Mouse (Mus musculus) G1E (cell line): Measurements from ENCODE around the gene Cdh12. TPM values are rescaled to one million over a fixed set of nuclear protein-coding genes. Genes with fewer than 3 reads are reported as not detected.

Source experiments
- ATAC-seq: 2 replicates; pipeline ENCODE4 v1.8.0; 2016; ENCODE audit warnings: mild to moderate bottlenecking; ENCODE audit not compliant: insufficient number of reproducible peaks, poor library complexity, low FRiP score, severe bottlenecking; ENCODE audit errors: extremely low read depth
- DNase-seq: peaks from one replicate; pipeline ENCODE4 v3.0.0; 2012; ENCODE audit warnings: low spot score
- H3K27me3 ChIP-seq: 2 replicates; pipeline ENCODE4 v1.6.1; 2012; ENCODE audit warnings: mild to moderate bottlenecking, low read length, inconsistent platforms; ENCODE audit not compliant: insufficient read depth
- H3K36me3 ChIP-seq: replicated peaks from 2 replicates; pipeline ENCODE3; 2012; ENCODE audit warnings: mild to moderate bottlenecking, inconsistent platforms
- H3K4me1 ChIP-seq: 2 replicates; pipeline ENCODE4 v1.6.1; 2012; ENCODE audit warnings: low read depth, low read length, inconsistent platforms, mixed read lengths; ENCODE audit not compliant: insufficient read depth
- H3K4me3 ChIP-seq: 2 replicates; pipeline ENCODE4 v1.5.1; 2012; ENCODE audit warnings: low read depth, mild to moderate bottlenecking, inconsistent platforms, low read length, moderate library complexity, mixed read lengths
- H3K9me3 ChIP-seq: replicated peaks from 2 replicates; pipeline ENCODE4 v1.6.1; 2012; ENCODE audit warnings: inconsistent platforms
- CTCF ChIP-seq: IDR thresholded peaks from 2 replicates; pipeline ENCODE4 v1.5.1; 2012; ENCODE audit warnings: low read depth, low read length, inconsistent platforms, mixed read lengths
- GATA1 ChIP-seq: IDR thresholded peaks from 2 replicates; pipeline ENCODE4 v1.6.1; 2012; ENCODE audit warnings: borderline replicate concordance, low read length, inconsistent platforms, mixed read lengths
- GATA2 ChIP-seq: IDR thresholded peaks from 2 replicates; pipeline ENCODE4 v1.6.1; 2012; ENCODE audit warnings: low read depth, low read length, inconsistent platforms, borderline replicate concordance
- POLR2AphosphoS5 ChIP-seq: IDR thresholded peaks from 2 replicates; pipeline ENCODE4 v1.6.1; 2012; ENCODE audit warnings: low read depth, low read length, inconsistent platforms; ENCODE audit not compliant: insufficient replicate concordance
- TAL1 ChIP-seq: conservative IDR thresholded peaks from 2 replicates; pipeline ENCODE4 v1.6.1; 2012; ENCODE audit warnings: low read depth, low read length, inconsistent platforms, mixed read lengths
- polyA plus RNA-seq: library from polyadenylated mRNA; stranded (reverse); fragments of >175 nt; gene quantifications from 2 replicates; pipeline ENCODE4 v1.2.3, GENCODE M21; 2012
- total RNA-seq, 2 experiments: library from RNA; stranded (forward) in 1 of 2; stranded (reverse) in 1 of 2; fragments of 200-1000 nt in 1 of 2; fragments of >200 nt in 1 of 2; fragmentation: Nextera tagmentation in 1 of 2; gene quantifications; 2 replicates each; pipeline ENCODE4 v1.2.3; 2014 to 2017

Gene Cdh12
- total and polyA plus RNA-seq, 3 experiments = 0.11 TPM; not detected in 2

GRCm38 (mm10) chr15:21008487-21008886 lies 559.4 kb downstream of the Cdh12 start:
- DNase-seq (no peak), ATAC-seq (no peak)
- Histone ChIP-seq H3K27me3 (no peaks in the 10 kb centered on the region), H3K4me3 (no peak overlapping the region), H3K9me3 (no peaks in the 10 kb centered on the region), H3K4me1 (no peaks in the 10 kb centered on the region), H3K36me3 (no peaks in the 10 kb centered on the region)
- TF ChIP-seq TAL1 (no peak), GATA1 (no peak), CTCF (no peak), POLR2AphosphoS5 (no peak), GATA2 (no peak)

DNA sequence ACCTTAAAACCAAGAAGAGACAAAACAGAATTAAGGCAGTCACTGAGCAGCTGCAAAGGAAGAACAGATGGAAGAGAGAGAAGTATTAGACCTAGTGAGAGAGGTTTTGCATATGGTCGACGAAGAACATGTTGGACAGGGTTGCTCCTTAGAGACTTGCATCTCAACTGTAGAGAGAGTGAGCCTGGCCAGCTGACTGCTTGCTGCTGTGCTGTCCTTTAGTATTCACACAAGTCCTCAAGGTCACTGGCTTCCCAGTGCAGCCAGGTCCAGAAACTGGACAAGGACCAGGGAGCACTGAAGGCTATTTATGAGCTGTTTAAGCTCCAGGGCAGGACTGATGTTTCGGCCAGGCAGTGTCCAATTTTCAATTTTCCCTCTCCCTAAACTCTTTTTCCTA lies 559.9 kb downstream of the Cdh12 start:
- ATAC-seq (no peak), DNase-seq (no peak)
- TF ChIP-seq CTCF (no peak), TAL1 (no peak), GATA2 (no peak), POLR2AphosphoS5 (no peak), GATA1 (no peak)
- Histone ChIP-seq H3K4me1 (no peaks in the 10 kb centered on the region), H3K27me3 (no peaks in the 10 kb centered on the region), H3K36me3 (no peaks in the 10 kb centered on the region), H3K9me3 (no peaks in the 10 kb centered on the region), H3K4me3 (no peak overlapping the region)

GRCm38 (mm10) chr15:21063683-21064082 lies 614.6 kb downstream of the Cdh12 start:
- H3K4me1 ChIP-seq = no peaks in the 10 kb centered on the region
- DNase-seq (no peak), ATAC-seq (no peak)
- no peaks in the 10 kb centered on the region for H3K9me3 ChIP-seq
- TF ChIP-seq GATA2 = no peak
- TF ChIP-seq TAL1 = no peak
- TF ChIP-seq POLR2AphosphoS5 = no peak
- TF ChIP-seq GATA1 = no peak
- TF ChIP-seq CTCF = no peak
- H3K36me3 ChIP-seq = no peaks in the 10 kb centered on the region
- H3K4me3 ChIP-seq = no peak overlapping the region
- H3K27me3 ChIP-seq = no peaks in the 10 kb centered on the region

GRCm38 (mm10) chr15:21069264-21069663 lies 620.2 kb downstream of the Cdh12 start:
- Histone ChIP-seq H3K9me3 (no peaks in the 10 kb centered on the region), H3K36me3 (no peaks in the 10 kb centered on the region)
- no peak for DNase-seq

DNA sequence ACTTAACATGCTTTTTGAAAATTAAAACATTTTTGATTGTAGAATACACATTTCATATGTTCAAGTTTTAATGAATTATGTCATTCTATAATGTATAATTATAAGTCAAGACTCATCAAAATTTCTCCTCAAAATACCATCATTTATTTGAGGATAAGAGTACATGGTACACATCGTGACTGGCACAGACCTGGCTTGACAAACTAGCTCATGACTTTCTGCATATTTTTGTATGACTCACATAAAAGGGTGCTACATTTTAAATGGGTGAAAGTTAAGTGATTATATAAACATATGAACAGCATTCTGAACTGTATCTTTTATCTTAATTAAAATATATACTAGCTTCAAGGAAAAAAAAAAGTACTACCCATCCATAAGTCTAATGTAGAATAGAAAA lies 643.8 kb downstream of the Cdh12 start:
- DNase-seq (no peak), ATAC-seq (no peak)
- H3K9me3 ChIP-seq = no peaks in the 10 kb centered on the region
- no peak overlapping the region for H3K4me3 ChIP-seq
- H3K36me3 ChIP-seq = no peaks in the 10 kb centered on the region
- H3K4me1 ChIP-seq = no peaks in the 10 kb centered on the region
- TF ChIP-seq CTCF (no peak), GATA1 (no peak), GATA2 (no peak), TAL1 (no peak), POLR2AphosphoS5 (no peak)
- H3K27me3 ChIP-seq = no peaks in the 10 kb centered on the region

More at GRCm38 (mm10) chr15:21069264-21069663, 620.2 kb downstream of the Cdh12 start:
- Histone ChIP-seq H3K27me3 (no peaks in the 10 kb centered on the region), H3K4me3 (no peak overlapping the region), H3K4me1 (no peaks in the 10 kb centered on the region)
- ATAC-seq = no peak
- TF ChIP-seq POLR2AphosphoS5 (no peak), CTCF (no peak), TAL1 (no peak), GATA1 (no peak), GATA2 (no peak)

DNA sequence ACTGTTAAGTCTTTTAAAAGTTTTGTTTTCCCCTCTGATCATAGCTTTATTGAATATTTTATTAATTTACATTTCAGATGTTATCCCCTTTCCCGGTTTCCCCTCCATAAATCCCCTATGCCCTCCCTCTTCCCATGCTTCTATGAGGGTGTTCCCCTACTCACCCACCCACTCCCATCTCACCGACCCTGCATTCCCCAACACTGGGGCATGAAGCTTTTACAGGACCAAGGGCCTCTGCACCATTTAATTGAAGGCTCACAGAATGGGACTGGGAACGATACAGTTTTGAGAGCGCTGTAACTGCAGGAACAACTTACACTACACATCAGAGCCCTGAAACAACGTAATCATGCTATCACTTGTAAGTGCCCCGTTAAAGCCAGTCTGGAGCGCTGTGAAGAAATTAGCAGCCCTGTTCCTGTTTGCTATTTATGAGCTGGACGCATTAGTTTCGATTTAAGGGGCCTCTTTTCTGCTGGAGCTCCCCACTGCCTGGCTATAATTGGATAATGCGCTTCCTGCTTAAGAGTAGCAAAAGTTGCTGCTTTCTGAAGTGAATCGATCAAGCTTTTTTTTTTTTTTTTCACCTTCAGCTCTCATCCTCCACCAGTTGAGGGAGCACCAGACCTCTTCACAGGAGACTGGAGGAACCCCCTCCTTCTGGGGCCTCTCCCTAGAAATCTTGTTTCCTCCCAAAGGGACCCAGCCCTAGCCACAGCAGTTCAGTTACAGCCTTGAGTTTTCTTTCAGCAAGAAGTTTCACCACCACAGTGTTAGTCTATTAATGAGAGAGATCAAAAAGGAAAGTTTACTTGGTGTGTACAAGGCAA lies 660.2 kb downstream of the Cdh12 start:
- no peaks in the 10 kb centered on the region for H3K27me3 ChIP-seq
- DNase-seq = no peak
- ATAC-seq = no peak
- H3K9me3 ChIP-seq = no peaks in the 10 kb centered on the region
- no peak for TF ChIP-seq CTCF
- TF ChIP-seq GATA2 = no peak
- TF ChIP-seq POLR2AphosphoS5 = no peak
- no peak for TF ChIP-seq TAL1
- TF ChIP-seq GATA1 = no peak
- H3K4me1 ChIP-seq = no peaks in the 10 kb centered on the region
- H3K4me3 ChIP-seq = no peak overlapping the region
- H3K36me3 ChIP-seq = no peaks in the 10 kb centered on the region
